Mouse (Mus musculus) limb, embryonic 10.5 days (tissue): ENCODE measurements around the gene Irak3. TPM values are rescaled to one million over a fixed set of nuclear protein-coding genes. Genes with fewer than 3 reads are reported as not detected.

Source experiments
- DNase-seq: peaks from one replicate; pipeline ENCODE4 v3.0.0-alpha.2; 2017; ENCODE audit warnings: low spot score
- H3K27ac ChIP-seq: fragments of 300-500 bp; sonication (generic); 2 replicates; pipeline ENCODE4 v1.5.1; 2016; ENCODE audit warnings: mild to moderate bottlenecking
- H3K27me3 ChIP-seq: fragments of 300-500 bp; sonication (generic); 2 replicates; pipeline ENCODE4 v1.6.1; 2016; ENCODE audit warnings: low read depth, mild to moderate bottlenecking; ENCODE audit not compliant: poor library complexity, severe bottlenecking
- H3K36me3 ChIP-seq: fragments of 300-500 bp; sonication (generic); 2 replicates; pipeline ENCODE4 v1.6.1; 2016; ENCODE audit warnings: mild to moderate bottlenecking, moderate library complexity
- H3K4me1 ChIP-seq: fragments of 300-500 bp; sonication (generic); 2 replicates; pipeline ENCODE4 v1.6.1; 2016
- H3K4me3 ChIP-seq: fragments of 300-500 bp; sonication (generic); 2 replicates; pipeline ENCODE4 v1.5.1; 2016; ENCODE audit warnings: mild to moderate bottlenecking, moderate library complexity
- H3K9me3 ChIP-seq: fragments of 300-500 bp; sonication (generic); replicated peaks from 2 replicates; pipeline ENCODE4 v1.6.1; 2016; ENCODE audit warnings: mild to moderate bottlenecking
- WGBS: fragments of 180-500 bp; shearing (Covaris S2); methylation state at CpG from one replicate; pipeline ENCODE4 v1.1.7; 2016; 5-methylcytosine and 5-hydroxymethylcytosine counted together
- polyA plus RNA-seq: library from polyadenylated mRNA; unstranded; fragments of >200 nt; fragmentation: Nextera tagmentation; extraction: Ambion mirVana; gene quantifications from 2 replicates; pipeline ENCODE4 v1.2.1, GENCODE M21; 2016

The Irak3 gene
- polyA plus RNA-seq, 1 experiment from 2014 or later = 0.78 TPM

- 92% methylated on average over 5 of the region's 5 CpGs for WGBS
Measured at GRCm38 (mm10) chr10:120095716-120096115, 106.2 kb downstream of the Irak3 start.

GRCm38 (mm10) chr10:120095136-120095535 is 106.8 kb downstream of the Irak3 start:
- Histone ChIP-seq H3K27me3 (no peaks in the 10 kb centered on the region), H3K36me3 (peaks cover 57% of the 10 kb centered on the region), H3K27ac (no peak overlapping the region), H3K9me3 (no peaks in the 10 kb centered on the region), H3K4me3 (no peak overlapping the region), H3K4me1 (no peaks in the 10 kb centered on the region)
- DNase-seq = no peak
- WGBS = 88% methylated on average over 9 of the region's 9 CpGs

More at GRCm38 (mm10) chr10:120095716-120096115, 106.2 kb downstream of the Irak3 start:
- Histone ChIP-seq H3K4me3 (no peak overlapping the region), H3K9me3 (no peaks in the 10 kb centered on the region), H3K4me1 (no peaks in the 10 kb centered on the region), H3K27ac (no peak overlapping the region), H3K27me3 (no peaks in the 10 kb centered on the region), H3K36me3 (peaks cover 59% of the 10 kb centered on the region)
- DNase-seq = no peak

- no peak for DNase-seq
- peaks cover 76% of the 10 kb centered on the region for H3K36me3 ChIP-seq
- 93% methylated on average over 12 of the region's 12 CpGs for WGBS
- H3K4me3 ChIP-seq = no peak overlapping the region
- H3K9me3 ChIP-seq = no peaks in the 10 kb centered on the region
- H3K27ac ChIP-seq = no peak overlapping the region
- H3K4me1 ChIP-seq = no peaks in the 10 kb centered on the region
- H3K27me3 ChIP-seq = no peaks in the 10 kb centered on the region
Measured at GRCm38 (mm10) chr10:120092548-120092947, 109.4 kb downstream of the Irak3 start.

Other genes with a start within 250 kb of the Irak3 start
- 4.9 and 6.2 TPM in 2 replicates for gene Helb, start 89.1 kb downstream of the Irak3 start, polyA plus RNA-seq
- 74.3 and 77.6 TPM in 2 replicates for gene Tmbim4, start 540 bp downstream of the Irak3 start, polyA plus RNA-seq
- gene Llph, start 24.9 kb upstream of the Irak3 start, polyA plus RNA-seq = 61.6 and 70.2 TPM in 2 replicates